Mouse (Mus musculus): ENCODE measurements around the gene Phf5a. TPM values are rescaled to one million over a fixed set of nuclear protein-coding genes. Genes with fewer than 3 reads are reported as not detected.

Phf5a gene
- polyA plus RNA-seq, 1 experiment = 41.4 TPM

DNA sequence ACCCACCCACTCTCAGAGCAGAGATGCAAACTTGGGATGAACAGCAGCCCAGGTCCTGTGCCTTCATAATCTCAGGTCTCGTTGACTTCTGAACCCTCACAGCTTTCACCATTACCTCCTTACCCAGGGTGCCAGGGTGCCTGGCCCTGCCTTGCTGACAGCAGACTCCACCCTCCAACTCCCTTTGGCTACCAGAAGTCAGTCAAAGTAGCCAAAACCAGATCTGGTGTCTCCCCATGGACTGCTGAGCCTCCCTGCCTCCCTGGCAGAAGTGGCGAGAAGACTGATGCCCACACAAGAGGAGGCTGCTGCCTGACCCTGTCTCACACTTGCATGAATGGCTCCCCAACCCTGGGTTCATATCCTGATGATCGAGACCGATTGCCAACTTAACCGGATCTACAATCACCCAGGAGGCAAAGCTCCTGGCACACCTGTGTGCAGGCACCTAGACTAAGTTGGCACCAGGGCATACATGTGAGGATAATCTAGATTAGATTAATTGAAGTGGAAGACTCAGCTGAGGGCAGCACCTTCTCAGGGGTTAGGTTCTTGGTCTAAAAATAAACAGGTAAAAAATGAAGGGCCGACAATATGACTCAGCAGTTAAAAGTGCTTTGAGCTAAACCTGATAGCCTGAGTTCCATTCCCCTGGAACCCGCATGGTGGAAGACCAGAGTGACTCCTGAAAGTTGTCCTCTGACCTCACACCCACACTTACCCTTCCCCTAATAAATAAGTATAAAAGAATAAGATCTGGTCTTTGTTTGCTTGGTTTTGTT lies 43.1 kb downstream of the Phf5a start:
- no peak for DNase-seq (ENCODE audit: low read depth)

DNA sequence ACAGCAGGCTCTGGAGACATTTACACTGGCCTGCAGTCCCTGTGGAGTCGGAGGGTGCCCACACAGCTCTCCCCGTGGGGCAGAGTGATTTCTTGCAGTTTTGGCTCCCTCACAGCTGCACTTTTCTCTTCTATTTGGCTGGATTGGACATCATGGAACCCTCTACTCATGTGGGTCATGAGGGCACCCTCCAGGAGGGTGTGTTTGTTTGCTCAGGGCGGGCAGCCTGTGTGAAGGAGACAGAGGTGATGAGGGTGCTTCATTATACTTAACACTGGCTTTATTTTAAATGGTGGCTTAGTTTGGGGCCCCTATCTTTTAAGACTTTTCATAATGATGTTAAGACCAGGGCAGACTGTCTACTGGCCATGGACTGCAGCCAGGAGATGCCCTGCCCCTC lies 46.9 kb downstream of the Phf5a start:
- no peak for DNase-seq (ENCODE audit: low read depth)

GRCm38 (mm10) chr15:81822631-81823030 lies 49.1 kb downstream of the Phf5a start:
- DNase-seq (ENCODE audit: low read depth) = no peak

DNA sequence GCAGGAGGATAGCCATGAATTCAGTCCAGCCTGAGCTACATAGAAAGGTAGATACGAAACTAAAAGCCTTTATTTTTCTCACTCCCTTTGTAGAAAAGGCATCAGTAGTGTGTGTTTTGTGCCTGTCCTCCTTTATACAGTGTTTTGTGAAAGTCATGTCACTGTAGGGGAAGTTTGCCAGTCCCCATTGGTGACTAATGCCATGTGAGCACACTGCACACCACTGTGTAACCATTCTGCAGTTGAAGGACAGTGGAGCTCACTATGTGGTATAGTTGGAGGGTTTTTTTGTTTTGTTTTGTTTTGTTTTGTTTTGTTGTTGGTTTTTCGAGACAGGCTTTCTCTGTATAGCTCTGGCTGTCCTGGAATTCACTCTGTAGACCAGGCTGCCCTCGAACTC lies 53.3 kb downstream of the Phf5a start:
- DNase-seq (ENCODE audit: low read depth) = no peak

DNA sequence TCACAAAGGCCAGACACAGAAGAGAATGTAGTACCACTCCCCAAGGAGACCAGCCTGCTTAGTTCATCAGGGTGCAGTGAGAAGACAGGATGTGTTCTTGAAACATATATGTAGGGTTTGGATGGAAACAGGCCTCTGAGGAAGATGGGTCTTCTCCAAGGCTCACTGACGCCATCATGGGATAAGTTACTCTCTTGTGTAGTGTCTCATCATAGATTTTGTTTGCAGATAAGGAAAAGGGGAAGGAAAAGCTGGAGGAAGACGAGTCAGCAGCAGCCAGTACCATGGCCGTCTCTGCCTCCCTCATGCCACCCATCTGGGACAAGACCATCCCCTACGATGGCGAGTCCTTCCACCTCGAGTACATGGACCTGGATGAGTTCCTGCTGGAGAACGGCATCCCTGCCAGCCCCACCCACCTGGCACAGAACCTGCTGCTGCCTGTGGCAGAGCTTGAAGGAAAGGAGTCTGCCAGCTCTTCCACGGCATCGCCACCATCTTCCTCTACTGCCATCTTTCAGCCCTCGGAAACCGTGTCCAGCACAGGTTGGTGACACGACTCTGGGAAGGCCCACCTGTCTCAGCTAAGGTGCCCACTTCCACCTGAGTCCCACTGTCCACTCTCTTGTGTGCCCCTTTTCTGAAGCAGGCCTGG lies 56.9 kb downstream of the Phf5a start:
- no peak for DNase-seq (ENCODE audit: low read depth)

Other genes starting within 250 kb of the Phf5a start
- 15.9 and 16.5 TPM in 2 replicates for gene L3mbtl2, start 208.0 kb downstream of the Phf5a start, polyA plus RNA-seq (2012; rRNA removed)
- 2.1 and 3.4 TPM in 2 replicates for gene Chadl, start 174.6 kb downstream of the Phf5a start, polyA plus RNA-seq (2012; rRNA removed)
- 30.6 and 38.2 TPM in 2 replicates for gene Zc3h7b, start 126.9 kb downstream of the Phf5a start, polyA plus RNA-seq (2012; rRNA removed)
- 30.1 and 30.4 TPM in 2 replicates for gene Rangap1, start 126.4 kb downstream of the Phf5a start, polyA plus RNA-seq (2012; rRNA removed)
- 60.0 and 63.8 TPM in 2 replicates for gene Tef, start 69.5 kb downstream of the Phf5a start, polyA plus RNA-seq (2012; rRNA removed)
- 25.8 and 37.8 TPM in 2 replicates for gene Tob2, start 13.1 kb downstream of the Phf5a start, polyA plus RNA-seq (2012; rRNA removed)
- 305 and 314 TPM in 2 replicates for gene Aco2, start 398 bp upstream of the Phf5a start, polyA plus RNA-seq (2012; rRNA removed)
- gene Polr3h, start 54.3 kb upstream of the Phf5a start, polyA plus RNA-seq (2012; rRNA removed) = 14.1 and 17.0 TPM in 2 replicates
- 10.0 and 13.9 TPM in 2 replicates for gene Csdc2, start 64.8 kb upstream of the Phf5a start, polyA plus RNA-seq (2012; rRNA removed)
- 59.5 and 76.2 TPM in 2 replicates for gene Pmm1, start 89.0 kb upstream of the Phf5a start, polyA plus RNA-seq (2012; rRNA removed)
- 0.35 and 0.52 TPM in 2 replicates for gene 1700029P11Rik, start 108.6 kb upstream of the Phf5a start, polyA plus RNA-seq (2012; rRNA removed)
- 13.5 and 13.8 TPM in 2 replicates for gene Xrcc6, start 115.9 kb upstream of the Phf5a start, polyA plus RNA-seq (2012; rRNA removed)
- 28.0 and 30.0 TPM in 2 replicates for gene Desi1, start 162.0 kb upstream of the Phf5a start, polyA plus RNA-seq (2012; rRNA removed)
- gene Snu13, start 175.7 kb upstream of the Phf5a start, polyA plus RNA-seq (2012; rRNA removed) = 71.8 and 84.4 TPM in 2 replicates
- gene 4930407I10Rik, start 187.2 kb upstream of the Phf5a start, polyA plus RNA-seq (2012; rRNA removed) = 0.09 and 0.15 TPM in 2 replicates
- 0.04 and 0.06 TPM in 2 replicates for gene Mei1, start 198.1 kb upstream of the Phf5a start, polyA plus RNA-seq (2012; rRNA removed)